Mouse (Mus musculus) G1E (cell line): ENCODE data around the gene Lmntd1.

Experiments
- CTCF ChIP-seq: IDR thresholded peaks from 2 replicates; pipeline ENCODE4 v1.5.1; 2012; ENCODE audit warnings: low read depth, low read length, inconsistent platforms, mixed read lengths
- TAL1 ChIP-seq: conservative IDR thresholded peaks from 2 replicates; pipeline ENCODE4 v1.6.1; 2012; ENCODE audit warnings: low read depth, low read length, inconsistent platforms, mixed read lengths

- no peak for TF ChIP-seq CTCF
- no peak for TF ChIP-seq TAL1
Measured at GRCm38 (mm10) chr6:145370302-145370701, 243.8 kb downstream of the Lmntd1 start.
